Mouse (Mus musculus) C2C12 (cell line): ENCODE measurements around the gene Ccdc121.

Experiments used
- CTCF ChIP-seq: IDR thresholded peaks from one replicate; pipeline ENCODE4 v1.5.1; 2011; ENCODE audit not compliant: control insufficient read depth, insufficient read depth, insufficient read length
- MAX ChIP-seq: IDR thresholded peaks from one replicate; pipeline ENCODE4 v1.6.1; 2011; ENCODE audit warnings: mild to moderate bottlenecking, control low read depth
- USF1 ChIP-seq: IDR thresholded peaks from one replicate; pipeline ENCODE4 v1.6.1; 2011; ENCODE audit warnings: low read depth, mild to moderate bottlenecking, control low read depth, moderate library complexity

DNA sequence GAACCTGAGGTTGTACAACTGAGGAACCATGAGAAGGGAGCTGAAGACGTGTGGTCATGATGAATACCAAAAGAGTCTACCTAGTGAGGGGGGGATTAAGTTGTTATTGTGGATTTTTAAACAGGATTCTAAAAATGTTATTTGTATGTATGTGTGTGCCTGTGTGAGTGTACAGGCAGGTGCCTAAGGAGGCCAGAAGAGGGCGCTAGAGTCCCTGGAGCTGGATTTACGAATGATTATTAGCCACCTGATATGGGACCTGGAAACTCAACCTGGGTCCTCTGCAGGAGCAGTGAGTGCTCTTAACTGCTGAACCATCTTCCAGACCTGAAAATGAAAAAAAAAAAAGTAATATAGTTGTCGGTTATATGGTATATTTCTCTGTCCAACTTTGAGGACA is 7.9 kb upstream of the Ccdc121 start:
- TF ChIP-seq CTCF: no peak
- TF ChIP-seq USF1: no peak
- TF ChIP-seq MAX: no peak
